Mouse (Mus musculus) E14TG2a.4 (cell line): ENCODE results near the gene Nectin4.

Source experiments
- CTCF ChIP-seq: conservative IDR thresholded peaks from 2 replicates; pipeline ENCODE4 v1.5.1; 2014; ENCODE audit warnings: low read length
- NANOG ChIP-seq: IDR thresholded peaks from 2 replicates; pipeline ENCODE4 v1.6.1; 2014; ENCODE audit warnings: borderline replicate concordance, low read length, mixed read lengths
- POU5F1 ChIP-seq: IDR thresholded peaks from 2 replicates; pipeline ENCODE4 v1.6.1; 2014; ENCODE audit warnings: low read length, borderline replicate concordance

DNA sequence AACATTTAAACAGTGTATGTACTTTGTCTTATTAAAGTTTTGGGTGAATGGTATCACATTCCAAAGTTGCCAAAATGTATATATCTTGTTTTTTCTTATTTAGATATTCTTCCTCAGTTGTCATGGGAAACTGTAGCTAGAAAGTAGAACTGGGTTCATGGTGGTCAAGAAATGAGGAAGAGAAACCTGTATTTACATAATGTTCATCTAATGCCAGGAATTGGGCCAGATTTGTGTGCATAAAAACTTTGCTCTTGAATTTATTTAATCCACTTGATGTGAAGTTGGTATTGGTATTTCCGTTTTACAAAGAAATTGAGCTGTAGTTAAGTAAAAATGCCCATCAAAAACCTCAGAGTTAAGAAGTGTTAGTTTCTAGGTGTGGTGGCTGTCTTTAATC, 40.3 kb downstream of the Nectin4 start:
- TF ChIP-seq CTCF (no peak), NANOG (no peak), POU5F1 (no peak)
